Mouse (Mus musculus) naive thymus-derived CD4-positive, alpha-beta T cell, adult 2 months (primary cell): Measurements from ENCODE around the gene Exo5.

Source experiments
- DNase-seq: peaks from one replicate; pipeline ENCODE4 v3.0.0-alpha.2; 2011; ENCODE audit warnings: low read depth

The Exo5 gene

GRCm38 (mm10) chr4:120905644-120906043 lies 19.2 kb downstream of the Exo5 start:
- DNase-seq: no peak

- DNase-seq: no peak
These were observed 20.3 kb downstream of the Exo5 start for GRCm38 (mm10) chr4:120904533-120904932.

GRCm38 (mm10) chr4:120895810-120896584 lies 28.8 kb downstream of the Exo5 start:
- DNase-seq: no peak

GRCm38 (mm10) chr4:120895226-120895625 lies 29.6 kb downstream of the Exo5 start:
- DNase-seq: no peak

GRCm38 (mm10) chr4:120894584-120894983 lies 30.2 kb downstream of the Exo5 start:
- DNase-seq: no peak

- no peak for DNase-seq
These were observed 31.0 kb downstream of the Exo5 start for GRCm38 (mm10) chr4:120893656-120894401.

GRCm38 (mm10) chr4:120892516-120892915 lies 32.3 kb downstream of the Exo5 start:
- no peak for DNase-seq

GRCm38 (mm10) chr4:120891960-120892359 lies 32.9 kb downstream of the Exo5 start:
- DNase-seq: no peak

- no peak for DNase-seq
These were observed 33.9 kb downstream of the Exo5 start for GRCm38 (mm10) chr4:120890754-120891440.

- no peak for DNase-seq
These were observed 35.9 kb downstream of the Exo5 start for GRCm38 (mm10) chr4:120888884-120889283.

- peak; percentile 65 for DNase-seq
These were observed 37.3 kb downstream of the Exo5 start for GRCm38 (mm10) chr4:120887381-120888112.

GRCm38 (mm10) chr4:120886811-120887210 lies 38.0 kb downstream of the Exo5 start:
- no peak for DNase-seq

GRCm38 (mm10) chr4:120886131-120886530 lies 38.7 kb downstream of the Exo5 start:
- DNase-seq: no peak

GRCm38 (mm10) chr4:120885208-120886120 lies 39.4 kb downstream of the Exo5 start:
- DNase-seq: no peak

- DNase-seq: peak; percentile 48
These were observed 42.7 kb downstream of the Exo5 start for GRCm38 (mm10) chr4:120882002-120882625.

GRCm38 (mm10) chr4:120880731-120881432 lies 43.9 kb downstream of the Exo5 start:
- DNase-seq: no peak

- DNase-seq: no peak
These were observed 45.4 kb downstream of the Exo5 start for GRCm38 (mm10) chr4:120879386-120879785.

- DNase-seq: no peak
These were observed 46.1 kb downstream of the Exo5 start for GRCm38 (mm10) chr4:120878728-120879127.

GRCm38 (mm10) chr4:120875961-120876360 lies 48.9 kb downstream of the Exo5 start:
- no peak for DNase-seq
